Mouse (Mus musculus): ENCODE measurements around the gene Sbk1. TPM values are rescaled to one million over a fixed set of nuclear protein-coding genes. Genes with fewer than 3 reads are reported as not detected.

Sbk1 gene
- polyA plus RNA-seq, 1 experiment: 24.7 TPM

DNA sequence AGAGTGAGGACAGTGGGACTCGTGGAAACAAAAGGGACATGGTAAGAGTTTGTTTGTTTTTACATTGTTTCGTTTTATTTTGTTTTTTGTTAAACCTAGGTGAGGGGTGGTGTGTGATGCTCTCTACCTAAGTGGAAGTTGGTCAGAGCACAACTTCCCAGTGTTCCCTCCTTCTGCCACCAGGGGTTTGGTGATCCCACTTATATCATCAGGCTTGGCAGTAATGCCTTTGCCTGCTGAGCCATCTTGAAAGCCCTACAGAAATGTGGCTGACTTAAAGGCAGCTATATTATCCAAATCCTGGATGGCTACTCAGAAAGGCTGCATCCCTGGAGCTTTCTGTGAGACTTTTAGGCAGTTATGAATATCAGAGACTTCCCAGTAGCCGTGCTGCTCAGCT is 60.3 kb downstream of the Sbk1 start:
- Histone ChIP-seq H3K9me3 (replicated peaks; ENCODE audit: control insufficient read depth, insufficient read depth, low read length, poor library complexity, severe bottlenecking) (no peaks in the 10 kb centered on the region), H3K9ac (ENCODE audit: low read depth, poor library complexity, severe bottlenecking) (no peak overlapping the region), H3K27me3 (ENCODE audit: control insufficient read depth, insufficient read depth, low read length, poor library complexity, severe bottlenecking) (no peaks in the 10 kb centered on the region), H3K36me3 (ENCODE audit: control insufficient read depth, insufficient read depth, low read length, poor library complexity, severe bottlenecking) (no peaks in the 10 kb centered on the region), H3K4me3 (ENCODE audit: low read depth, low read length) (no peak overlapping the region), H3K27ac (ENCODE audit: insufficient read depth, low read length) (no peak overlapping the region), H3K4me1 (ENCODE audit: control insufficient read depth, insufficient read depth, low read length) (no peaks in the 10 kb centered on the region)
- no peak for TF ChIP-seq EP300 (IDR thresholded peaks at IDR 0.05; ENCODE audit: insufficient read depth, low read depth, low read length)
- TF ChIP-seq CTCF (IDR thresholded peaks at IDR 0.05; ENCODE audit: low read depth, low read length): no peak
- TF ChIP-seq POLR2A (IDR thresholded peaks at IDR 0.05; ENCODE audit: insufficient read depth, low read length): no peak

DNA sequence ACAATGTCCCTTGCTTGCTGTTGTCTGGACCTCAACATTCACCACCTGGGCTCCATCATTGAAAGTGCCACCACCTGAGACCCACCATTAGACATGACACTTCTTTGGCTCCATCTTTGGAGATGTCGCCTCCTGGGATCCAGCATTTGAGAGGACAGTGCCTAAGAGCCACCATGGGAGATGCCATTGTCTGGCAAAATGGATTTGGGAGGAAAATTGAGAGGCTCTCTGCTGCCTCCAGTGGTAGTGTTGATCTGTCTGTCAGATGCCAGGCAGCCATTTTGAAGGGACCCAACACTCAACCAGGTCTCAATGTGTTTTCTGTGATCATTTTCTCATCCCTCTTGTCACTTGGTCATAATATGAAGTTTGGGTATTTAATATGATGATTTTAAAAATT is 63.1 kb downstream of the Sbk1 start:
- Histone ChIP-seq H3K27ac (ENCODE audit: insufficient read depth, low read length) (no peak overlapping the region), H3K4me3 (ENCODE audit: low read depth, low read length) (no peak overlapping the region), H3K9me3 (replicated peaks; ENCODE audit: control insufficient read depth, insufficient read depth, low read length, poor library complexity, severe bottlenecking) (no peaks in the 10 kb centered on the region), H3K27me3 (ENCODE audit: control insufficient read depth, insufficient read depth, low read length, poor library complexity, severe bottlenecking) (no peaks in the 10 kb centered on the region), H3K9ac (ENCODE audit: low read depth, poor library complexity, severe bottlenecking) (no peak overlapping the region), H3K36me3 (ENCODE audit: control insufficient read depth, insufficient read depth, low read length, poor library complexity, severe bottlenecking) (no peaks in the 10 kb centered on the region), H3K4me1 (ENCODE audit: control insufficient read depth, insufficient read depth, low read length) (peaks cover 5% of the 10 kb centered on the region)
- TF ChIP-seq CTCF (IDR thresholded peaks at IDR 0.05; ENCODE audit: low read depth, low read length): peak; percentile 41
- no peak for TF ChIP-seq POLR2A (IDR thresholded peaks at IDR 0.05; ENCODE audit: insufficient read depth, low read length)
- TF ChIP-seq EP300 (IDR thresholded peaks at IDR 0.05; ENCODE audit: insufficient read depth, low read depth, low read length): no peak

- Histone ChIP-seq H3K27me3 (ENCODE audit: control insufficient read depth, insufficient read depth, low read length, poor library complexity, severe bottlenecking) (no peaks in the 10 kb centered on the region), H3K4me1 (ENCODE audit: control insufficient read depth, insufficient read depth, low read length) (peaks cover 8% of the 10 kb centered on the region), H3K4me3 (ENCODE audit: low read depth, low read length) (no peak overlapping the region), H3K27ac (ENCODE audit: insufficient read depth, low read length) (peak overlapping the region; percentile 31), H3K9ac (ENCODE audit: low read depth, poor library complexity, severe bottlenecking) (no peak overlapping the region), H3K9me3 (replicated peaks; ENCODE audit: control insufficient read depth, insufficient read depth, low read length, poor library complexity, severe bottlenecking) (no peaks in the 10 kb centered on the region), H3K36me3 (ENCODE audit: control insufficient read depth, insufficient read depth, low read length, poor library complexity, severe bottlenecking) (no peaks in the 10 kb centered on the region)
- TF ChIP-seq POLR2A (IDR thresholded peaks at IDR 0.05; ENCODE audit: insufficient read depth, low read length) (no peak), EP300 (IDR thresholded peaks at IDR 0.05; ENCODE audit: insufficient read depth, low read depth, low read length) (0 out of 2 replicates have a peak, but pooled peaks have one; percentile 38)
These were observed 66.5 kb downstream of the Sbk1 start for GRCm38 (mm10) chr7:126338906-126339305.

DNA sequence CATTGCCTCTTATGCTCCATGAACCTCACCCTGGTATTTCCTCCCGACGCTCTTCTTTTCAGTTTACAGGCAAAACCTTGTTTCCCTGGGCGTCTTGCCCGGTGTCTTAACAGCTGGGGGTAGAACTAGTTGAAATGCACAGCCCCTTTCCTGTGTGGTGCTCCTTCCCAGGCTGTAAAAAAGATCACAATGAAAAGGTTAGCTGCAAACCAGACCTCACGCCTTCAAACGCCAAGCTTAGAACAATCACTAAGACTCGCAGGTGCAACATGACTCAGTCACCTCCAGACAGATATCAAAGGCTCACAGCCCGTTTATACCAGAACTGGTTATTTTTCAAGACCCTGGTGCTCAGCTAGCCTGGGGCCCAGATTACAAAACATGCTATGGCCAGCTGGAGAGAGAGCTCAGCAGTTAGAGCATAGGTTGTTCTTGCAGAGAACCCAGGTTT is 67.1 kb downstream of the Sbk1 start:
- Histone ChIP-seq H3K4me1 (ENCODE audit: control insufficient read depth, insufficient read depth, low read length) (peaks cover 9% of the 10 kb centered on the region), H3K9me3 (replicated peaks; ENCODE audit: control insufficient read depth, insufficient read depth, low read length, poor library complexity, severe bottlenecking) (no peaks in the 10 kb centered on the region), H3K9ac (ENCODE audit: low read depth, poor library complexity, severe bottlenecking) (no peak overlapping the region)

GRCm38 (mm10) chr7:126340206-126340618 is 67.8 kb downstream of the Sbk1 start:
- Histone ChIP-seq H3K27me3 (ENCODE audit: control insufficient read depth, insufficient read depth, low read length, poor library complexity, severe bottlenecking) (no peaks in the 10 kb centered on the region), H3K4me1 (ENCODE audit: control insufficient read depth, insufficient read depth, low read length) (peaks cover 9% of the 10 kb centered on the region), H3K4me3 (ENCODE audit: low read depth, low read length) (no peak overlapping the region), H3K9ac (ENCODE audit: low read depth, poor library complexity, severe bottlenecking) (no peak overlapping the region), H3K36me3 (ENCODE audit: control insufficient read depth, insufficient read depth, low read length, poor library complexity, severe bottlenecking) (no peaks in the 10 kb centered on the region), H3K27ac (ENCODE audit: insufficient read depth, low read length) (no peak overlapping the region), H3K9me3 (replicated peaks; ENCODE audit: control insufficient read depth, insufficient read depth, low read length, poor library complexity, severe bottlenecking) (no peaks in the 10 kb centered on the region)
- TF ChIP-seq EP300 (IDR thresholded peaks at IDR 0.05; ENCODE audit: insufficient read depth, low read depth, low read length): no peak
- no peak for TF ChIP-seq CTCF (IDR thresholded peaks at IDR 0.05; ENCODE audit: low read depth, low read length)
- no peak for TF ChIP-seq POLR2A (IDR thresholded peaks at IDR 0.05; ENCODE audit: insufficient read depth, low read length)

More for the DNA sequence above, 67.1 kb downstream of the Sbk1 start:
- Histone ChIP-seq H3K27me3 (ENCODE audit: control insufficient read depth, insufficient read depth, low read length, poor library complexity, severe bottlenecking) (no peaks in the 10 kb centered on the region), H3K27ac (ENCODE audit: insufficient read depth, low read length) (peak overlapping the region; percentile 27), H3K36me3 (ENCODE audit: control insufficient read depth, insufficient read depth, low read length, poor library complexity, severe bottlenecking) (no peaks in the 10 kb centered on the region), H3K4me3 (ENCODE audit: low read depth, low read length) (no peak overlapping the region)
- TF ChIP-seq CTCF (IDR thresholded peaks at IDR 0.05; ENCODE audit: low read depth, low read length) (no peak), EP300 (IDR thresholded peaks at IDR 0.05; ENCODE audit: insufficient read depth, low read depth, low read length) (no peak), POLR2A (IDR thresholded peaks at IDR 0.05; ENCODE audit: insufficient read depth, low read length) (no peak)

- TF ChIP-seq POLR2A (IDR thresholded peaks at IDR 0.05; ENCODE audit: insufficient read depth, low read length) (no peak), CTCF (IDR thresholded peaks at IDR 0.05; ENCODE audit: low read depth, low read length) (no peak), EP300 (IDR thresholded peaks at IDR 0.05; ENCODE audit: insufficient read depth, low read depth, low read length) (no peak)
- Histone ChIP-seq H3K9me3 (replicated peaks; ENCODE audit: control insufficient read depth, insufficient read depth, low read length, poor library complexity, severe bottlenecking) (no peaks in the 10 kb centered on the region), H3K27me3 (ENCODE audit: control insufficient read depth, insufficient read depth, low read length, poor library complexity, severe bottlenecking) (no peaks in the 10 kb centered on the region), H3K4me1 (ENCODE audit: control insufficient read depth, insufficient read depth, low read length) (peaks cover 9% of the 10 kb centered on the region), H3K9ac (ENCODE audit: low read depth, poor library complexity, severe bottlenecking) (no peak overlapping the region), H3K36me3 (ENCODE audit: control insufficient read depth, insufficient read depth, low read length, poor library complexity, severe bottlenecking) (no peaks in the 10 kb centered on the region), H3K27ac (ENCODE audit: insufficient read depth, low read length) (0 out of 2 replicates have a peak overlapping the region, but pooled peaks have one; percentile 18), H3K4me3 (ENCODE audit: low read depth, low read length) (no peak overlapping the region)
These were observed 68.5 kb downstream of the Sbk1 start for GRCm38 (mm10) chr7:126340896-126341295.

Other genes starting within 250 kb of the Sbk1 start
- not detected in 2 replicates for gene Gsg1l, start 190.2 kb upstream of the Sbk1 start, polyA plus RNA-seq (2011; ENCODE audit: insufficient read depth, insufficient read length, low read depth, missing spikeins)
- gene Xpo6, start 72.1 kb upstream of the Sbk1 start, polyA plus RNA-seq (2011; ENCODE audit: insufficient read depth, insufficient read length, low read depth, missing spikeins): 126 and 136 TPM in 2 replicates
- 3.0 and 4.2 TPM in 2 replicates for gene Lat, start 97.0 kb downstream of the Sbk1 start, polyA plus RNA-seq (2011; ENCODE audit: insufficient read depth, insufficient read length, low read depth, missing spikeins)
- 52.3 and 62.0 TPM in 2 replicates for gene Spns1, start 104.8 kb downstream of the Sbk1 start, polyA plus RNA-seq (2011; ENCODE audit: insufficient read depth, insufficient read length, low read depth, missing spikeins)
- 76.8 and 78.6 TPM in 2 replicates for gene Nfatc2ip, start 124.1 kb downstream of the Sbk1 start, polyA plus RNA-seq (2011; ENCODE audit: insufficient read depth, insufficient read length, low read depth, missing spikeins)
- gene Cd19, start 142.3 kb downstream of the Sbk1 start, polyA plus RNA-seq (2011; ENCODE audit: insufficient read depth, insufficient read length, low read depth, missing spikeins): not detected in 2 replicates
- 18.5 and 19.7 TPM in 2 replicates for gene Rabep2, start 156.1 kb downstream of the Sbk1 start, polyA plus RNA-seq (2011; ENCODE audit: insufficient read depth, insufficient read length, low read depth, missing spikeins)
- gene Atp2a1, start 190.5 kb downstream of the Sbk1 start, polyA plus RNA-seq (2011; ENCODE audit: insufficient read depth, insufficient read length, low read depth, missing spikeins): 0.40 and 0.53 TPM in 2 replicates
- 41.8 and 43.8 TPM in 2 replicates for gene Sh2b1, start 202.8 kb downstream of the Sbk1 start, polyA plus RNA-seq (2011; ENCODE audit: insufficient read depth, insufficient read length, low read depth, missing spikeins)
- 100 and 102 TPM in 2 replicates for gene Tufm, start 214.7 kb downstream of the Sbk1 start, polyA plus RNA-seq (2011; ENCODE audit: insufficient read depth, insufficient read length, low read depth, missing spikeins)
- gene Atxn2l, start 230.8 kb downstream of the Sbk1 start, polyA plus RNA-seq (2011; ENCODE audit: insufficient read depth, insufficient read length, low read depth, missing spikeins): 160 and 172 TPM in 2 replicates

Measured in ES-Bruce4 (cell line).